Mouse (Mus musculus) CH12F3 (cell line): ENCODE results near the gene C1qc.

Experiments used
- in situ Hi-C: fragments of 300-500 bp; cut with MboI; formaldehyde crosslinking; loops from 2 replicates; pipeline ENCODE4 v1.14.3; 2020; ENCODE audit warnings: low sequenced_read_pairs

C1qc gene

DNA sequence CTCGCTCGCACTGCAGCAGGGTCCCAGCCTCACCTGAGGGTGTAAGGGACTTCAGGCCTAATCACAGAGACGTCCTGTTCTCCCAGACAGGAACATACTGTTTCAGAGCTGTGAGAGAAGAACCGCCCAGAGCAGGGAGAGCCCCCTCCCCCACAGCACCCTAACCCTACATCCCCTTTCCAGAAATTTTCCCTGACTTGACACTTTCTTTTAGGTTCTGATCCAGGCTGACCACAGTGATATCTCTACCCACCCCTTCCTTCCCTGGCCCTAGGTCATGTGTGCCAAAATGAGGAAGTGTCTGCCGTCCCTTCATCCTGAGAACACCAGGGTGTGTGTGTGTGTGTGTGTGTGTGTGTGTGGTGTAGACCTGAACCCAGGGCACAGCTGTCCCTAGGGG, at the start of gene C1qc:
Gene C1qc (minus strand): TSS at position 255 of the 400 bp plus-strand sequence.
- in situ Hi-C loops = loop anchor here (5.0 to 25.0 kb wide), 3 partner anchors 84 to 394 kb away; partner anchors contain the start of gene Wnt4

- in situ Hi-C loops = no loop called here
Observed at GRCm38 (mm10) chr4:136937935-136938334, 45.1 kb upstream of the C1qc start.

DNA sequence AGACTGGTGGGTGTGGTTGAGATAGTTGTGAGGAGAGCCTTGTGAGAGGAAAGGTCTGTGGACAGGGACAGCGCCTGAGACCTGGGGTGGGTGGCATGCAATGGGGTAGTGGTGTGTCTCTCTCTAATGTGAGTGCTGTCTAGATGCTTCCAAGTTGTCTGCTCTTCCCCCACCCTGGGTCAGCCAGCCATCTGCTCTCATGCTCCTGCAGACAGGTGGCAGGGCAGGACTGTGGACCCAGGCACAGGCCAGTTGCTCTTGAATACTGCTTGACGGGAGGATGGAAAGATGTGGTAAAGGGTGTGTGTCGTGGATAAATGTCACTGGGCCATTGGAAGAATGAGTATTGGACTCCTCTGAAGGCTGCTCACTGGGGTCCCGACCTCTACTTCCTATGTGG, 44.5 kb upstream of the C1qc start:
- in situ Hi-C loops = no loop called here

- in situ Hi-C loops = no loop called here
Observed at GRCm38 (mm10) chr4:136934746-136935613, 42.1 kb upstream of the C1qc start.

DNA sequence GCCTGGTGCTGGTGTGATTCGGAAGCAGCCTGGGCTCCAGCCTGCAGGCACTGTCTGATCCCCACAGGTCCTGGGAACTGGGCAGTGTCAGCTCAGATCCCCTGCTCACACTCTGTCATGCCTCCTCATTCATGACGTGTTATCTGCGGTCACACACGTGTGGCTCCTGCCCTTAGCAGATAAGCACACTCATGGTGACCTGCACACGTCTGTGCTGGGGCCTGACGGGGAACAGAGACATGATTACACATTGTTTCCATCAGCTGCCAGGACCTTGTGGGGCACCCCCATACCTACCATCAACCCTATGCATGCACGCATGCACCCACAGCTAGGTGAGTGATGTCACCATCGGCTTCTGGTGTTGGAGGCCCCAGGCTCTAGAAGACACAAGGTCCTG, 37.6 kb upstream of the C1qc start:
- in situ Hi-C loops = no loop called here

DNA sequence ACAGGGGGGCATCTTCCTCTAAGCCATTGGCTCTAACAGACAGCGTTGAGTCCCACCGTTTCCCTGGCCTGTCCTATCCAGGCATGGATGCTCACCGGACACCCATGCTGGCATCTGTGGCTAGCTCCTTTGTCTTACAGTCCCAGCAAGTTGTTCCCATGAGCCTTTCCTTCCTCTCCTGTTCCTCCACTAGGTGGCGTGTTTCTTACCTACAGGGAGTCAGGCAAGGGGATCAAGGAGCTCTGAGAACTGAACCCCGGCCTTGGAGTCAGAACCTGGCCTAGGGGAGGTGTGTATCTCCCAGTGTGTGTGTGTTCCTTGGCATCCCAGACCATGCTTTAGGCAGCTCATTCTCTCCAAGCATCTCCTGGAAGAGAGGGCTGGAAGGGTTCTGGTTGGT, 36.1 kb upstream of the C1qc start:
- in situ Hi-C loops = no loop called here

DNA sequence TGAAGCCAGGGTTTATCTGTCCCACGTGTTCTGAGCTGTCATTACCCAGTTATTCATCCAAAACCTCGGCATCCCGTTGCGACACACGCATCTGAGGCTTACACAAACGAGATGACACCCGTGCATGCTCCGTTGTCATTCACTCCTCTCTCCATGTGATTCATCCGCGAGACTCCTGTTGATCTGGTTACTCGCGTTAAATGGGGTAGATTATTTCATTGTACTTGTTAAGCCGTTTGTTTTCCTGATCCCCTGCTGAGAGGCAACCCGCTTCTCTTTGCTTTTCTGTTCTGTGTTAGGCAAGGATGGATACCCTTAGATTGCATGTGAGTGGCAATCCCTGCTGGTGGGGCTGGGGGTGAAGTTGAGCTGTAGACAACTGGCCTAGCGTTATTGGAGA, 32.9 kb upstream of the C1qc start:
- in situ Hi-C loops = no loop called here

- in situ Hi-C loops = no loop called here
Observed at GRCm38 (mm10) chr4:136924529-136924928, 31.7 kb upstream of the C1qc start.

DNA sequence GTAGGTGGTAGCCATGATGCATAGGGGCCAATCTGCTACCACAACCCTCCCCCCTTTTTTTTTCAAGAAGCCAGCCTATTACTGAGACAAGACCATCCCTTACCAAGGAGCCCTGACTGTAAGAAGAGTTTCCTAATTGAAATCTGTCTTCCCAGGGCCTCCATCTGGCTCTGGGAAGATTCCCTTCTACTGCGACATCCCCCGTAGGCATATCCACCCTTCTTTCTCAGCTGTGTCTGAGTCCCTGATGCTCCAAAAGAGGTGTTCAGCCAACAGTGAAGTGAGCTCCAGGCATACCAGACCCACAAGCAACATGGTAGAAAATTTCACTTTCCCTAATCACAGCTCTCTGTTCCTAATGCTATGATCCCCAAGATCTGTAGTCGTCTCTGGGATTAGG, 26.7 kb upstream of the C1qc start:
- in situ Hi-C loops = no loop called here

DNA sequence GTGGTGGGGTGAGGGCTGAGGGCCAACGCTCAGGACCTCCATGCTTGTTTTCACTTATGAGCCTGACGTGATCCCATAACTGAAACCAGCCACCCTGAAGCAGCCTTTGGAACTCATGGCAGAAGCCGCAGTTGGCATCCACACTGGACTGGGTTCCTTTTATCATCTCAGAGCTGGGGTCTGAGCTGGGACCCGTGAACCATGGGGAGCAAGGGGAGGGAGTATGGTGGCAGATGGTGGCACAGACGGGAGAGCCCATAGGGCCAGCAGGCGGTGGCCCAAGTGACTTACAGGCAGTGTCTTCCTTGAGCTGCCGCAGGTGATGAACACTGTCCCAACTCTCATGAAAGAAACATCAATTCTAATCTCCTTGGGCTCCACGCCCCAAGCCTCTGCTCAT, 26.0 kb upstream of the C1qc start:
- in situ Hi-C loops = no loop called here

DNA sequence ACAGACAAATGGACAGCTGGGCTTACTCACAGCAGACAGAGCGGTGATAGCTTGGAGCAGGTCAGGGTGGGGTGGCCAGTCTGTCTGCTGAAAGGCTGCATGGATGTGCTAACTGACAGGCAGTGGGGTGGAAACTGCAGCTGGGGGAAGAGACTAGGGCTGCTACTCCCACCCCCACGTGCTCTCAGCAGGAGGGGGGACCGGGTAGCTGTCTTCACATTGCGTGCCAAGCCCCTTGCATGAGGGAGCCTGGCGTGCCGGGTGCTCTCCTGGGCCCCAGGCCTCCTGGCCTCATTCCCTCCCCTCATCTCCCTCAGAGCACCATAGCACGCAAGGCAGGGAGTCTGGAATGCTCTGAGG, 24.3 kb upstream of the C1qc start:
- in situ Hi-C loops = no loop called here

DNA sequence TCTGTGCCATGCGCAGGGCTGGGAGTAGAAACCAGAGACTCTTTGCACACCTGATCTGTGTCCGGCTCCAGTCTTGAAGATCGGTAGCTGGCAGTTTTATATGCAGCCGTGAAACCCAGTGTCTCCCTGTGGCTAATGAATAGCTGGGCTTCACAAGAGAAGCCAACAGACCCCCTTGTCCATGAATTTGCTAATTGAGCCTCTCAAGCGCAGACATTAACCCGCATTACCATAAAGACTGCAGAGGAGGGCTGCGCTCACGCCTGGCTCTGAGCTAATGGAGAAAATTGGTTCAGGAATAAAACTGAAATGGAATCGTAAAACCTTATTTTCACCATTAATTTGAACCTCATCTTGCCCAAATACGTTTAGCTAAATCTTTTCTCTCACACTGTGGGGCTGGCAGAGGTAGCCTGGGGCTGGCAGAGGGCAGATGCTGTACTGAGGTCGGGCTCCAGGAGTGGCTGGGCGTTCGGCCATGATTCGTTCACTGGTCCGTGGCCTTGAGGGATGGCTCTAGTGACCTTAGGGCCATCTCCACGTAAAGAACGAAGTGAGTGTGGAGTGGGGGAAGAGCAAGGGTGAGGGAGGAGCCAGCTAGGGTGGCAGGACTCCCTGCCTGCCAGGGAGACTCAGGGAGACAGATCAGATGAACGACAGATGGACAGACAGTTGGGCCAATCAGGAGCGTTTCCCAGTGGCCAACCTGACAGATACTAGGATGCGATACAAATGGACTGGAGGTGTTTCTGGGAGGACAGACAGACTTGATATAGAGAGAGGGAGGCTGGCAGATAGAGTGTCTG, 23.7 kb upstream of the C1qc start:
- in situ Hi-C loops = no loop called here

DNA sequence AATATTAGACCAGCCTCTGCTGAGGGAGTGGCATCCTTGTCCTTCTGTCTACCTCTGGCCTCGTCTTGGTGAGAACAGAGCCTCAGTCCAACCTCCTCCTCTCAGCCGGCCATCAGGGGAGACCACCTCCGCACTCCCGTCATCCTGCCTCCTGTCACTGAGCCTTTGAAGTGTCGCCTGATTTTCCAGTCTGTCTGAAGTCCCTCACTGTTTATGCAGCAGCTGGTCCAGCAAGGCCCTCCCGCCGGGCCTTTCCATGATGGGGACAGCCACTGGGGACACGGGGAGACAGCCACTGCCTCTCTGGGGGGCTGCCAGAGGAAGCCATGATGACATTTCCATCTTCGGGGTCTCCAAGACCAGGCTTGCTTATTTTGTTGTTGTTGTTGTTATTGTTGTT, 20.0 kb upstream of the C1qc start:
- in situ Hi-C loops = no loop called here

DNA sequence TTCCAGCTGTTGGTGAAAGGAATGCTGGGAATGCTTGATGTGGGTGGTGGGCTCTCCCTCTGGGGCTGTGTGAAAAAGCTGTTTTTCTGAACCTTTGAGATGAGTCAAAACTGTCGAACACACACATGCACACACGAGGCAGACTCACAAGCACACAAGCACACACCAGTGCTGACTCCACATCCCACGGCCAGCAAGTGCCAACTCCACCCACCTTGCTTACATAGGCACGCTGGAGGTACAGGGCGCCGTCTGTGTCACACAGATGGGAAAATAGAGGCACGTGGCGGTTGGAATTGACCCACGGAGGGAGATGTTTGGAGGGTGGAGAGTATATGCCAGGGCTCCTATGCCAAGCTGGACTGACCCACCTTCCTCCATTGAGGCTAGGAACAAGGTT, 18.9 kb upstream of the C1qc start:
- in situ Hi-C loops = no loop called here

DNA sequence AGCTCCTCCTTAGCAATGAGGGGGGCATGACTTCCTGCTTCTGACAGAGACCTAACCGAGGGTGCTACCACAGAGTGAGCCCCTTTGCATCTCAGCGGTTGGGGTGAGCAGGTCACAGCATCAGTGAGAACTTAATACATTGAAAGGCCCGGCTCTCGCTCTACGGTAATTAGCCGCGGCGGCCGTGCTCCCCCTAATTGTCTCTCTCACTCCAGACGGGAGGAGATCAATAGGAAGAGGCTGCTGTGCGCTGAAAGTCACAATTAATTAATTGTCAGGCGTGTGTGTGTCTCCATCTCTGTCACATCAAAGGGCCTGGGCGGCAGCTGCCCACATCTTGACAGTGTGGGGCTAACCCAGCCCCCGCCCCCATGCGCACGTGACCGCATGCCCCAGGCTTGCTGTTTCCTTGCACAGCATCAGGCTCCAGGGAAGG, 18.4 kb upstream of the C1qc start:
- in situ Hi-C loops = no loop called here

DNA sequence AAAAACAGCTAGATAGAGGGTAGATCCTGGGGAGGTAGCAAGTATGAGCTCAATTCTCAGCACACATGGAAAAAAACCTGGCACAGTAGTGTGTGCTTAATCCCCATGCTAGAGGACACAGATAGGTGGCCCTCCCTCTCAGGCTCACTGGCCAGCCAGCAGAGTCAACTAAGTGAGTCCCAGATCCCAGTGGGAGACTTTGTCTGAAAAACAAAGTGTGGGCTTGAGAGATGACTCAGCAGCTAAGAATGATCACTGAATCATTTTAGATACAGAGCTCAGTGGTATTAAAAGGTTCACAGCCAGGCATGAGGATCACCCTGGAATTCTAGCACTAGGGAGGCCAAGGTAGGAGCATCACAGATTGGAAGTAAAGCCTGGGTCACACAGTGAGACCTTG, 14.9 kb upstream of the C1qc start:
- in situ Hi-C loops = no loop called here

DNA sequence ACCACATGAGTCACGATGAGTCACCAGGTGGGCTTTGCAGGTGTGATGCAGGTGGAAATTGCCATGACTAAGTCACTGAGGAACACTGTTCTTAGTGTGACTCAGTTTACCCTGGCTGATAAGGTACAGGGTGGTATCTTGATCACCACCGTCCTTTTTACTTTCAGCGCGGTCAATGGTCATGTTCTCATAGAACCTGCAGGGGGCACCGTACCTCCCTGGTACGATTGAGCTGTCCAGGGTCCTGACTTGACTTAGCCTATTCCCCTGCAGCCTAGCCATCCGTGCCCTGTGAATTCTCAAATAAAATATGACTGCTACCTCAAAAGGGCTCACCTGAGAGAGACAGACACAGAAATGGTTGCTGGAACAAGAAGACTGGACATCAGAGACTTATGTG, 14.2 kb upstream of the C1qc start:
- in situ Hi-C loops = no loop called here

GRCm38 (mm10) chr4:136904767-136905539, 12.1 kb upstream of the C1qc start:
- in situ Hi-C loops = no loop called here

- in situ Hi-C loops = loop anchor here (10.0 to 25.0 kb wide), 2 partner anchors 176 to 388 kb away; partner anchors contain the start of gene Wnt4
Observed at GRCm38 (mm10) chr4:136899154-136899553, 6.3 kb upstream of the C1qc start.

GRCm38 (mm10) chr4:136898637-136899036, 5.8 kb upstream of the C1qc start, which contains the start of gene C1qa:
Gene C1qa, minus strand, starts transcription at chr4:136898803.
- in situ Hi-C loops = loop anchor here (10.0 to 25.0 kb wide), 2 partner anchors 176 to 389 kb away; partner anchors contain the start of gene Wnt4

GRCm38 (mm10) chr4:136898084-136898598, 5.3 kb upstream of the C1qc start:
- in situ Hi-C loops = loop anchor here (10.0 to 25.0 kb wide), 2 partner anchors 177 to 389 kb away; partner anchors contain the start of gene Wnt4
